In genomic region chr14:11554306-11555041, GRCm38 (mm10) we compare ENCODE assay signal across 9 mouse cellular contexts. TPM values are rescaled to one million over a fixed set of nuclear protein-coding genes. Genes with fewer than 3 reads are reported as not detected.
DNase-seq lines count a peak whose midpoint lies in the region; ATAC-seq and TF ChIP-seq lines count a peak whose summit lies in the region.
"Had no signal": no experiment of that assay in that cellular context is flagged by ENCODE, and none has a peak within 500 bp of the region (broad histone marks: within the 10 kb centered on the region; RNA-seq: fewer than 3 reads in every experiment).

No protein-coding gene starts in this region.

- peak overlapping the region; percentile 96 for H3K4me2 ChIP-seq in forebrain, embryonic 14.5 days (ENCODE audit: low read length)
- peak overlapping the region; percentile 97 for H3K4me2 ChIP-seq in heart, embryonic 16.5 days (ENCODE audit: low read depth, low read length)
- peak overlapping the region; percentile 60 for H3K4me2 ChIP-seq in liver, embryonic 14.5 days (ENCODE audit: low read depth)
- H3K4me2 ChIP-seq in neural tube, embryonic 15.5 days = peak overlapping the region; percentile 61

- peaks cover 11% of the 10 kb centered on the region; the same call in 1 of the 2 replicates for H3K4me1 ChIP-seq in forebrain, embryonic 14.5 days (ENCODE audit: control insufficient read depth, insufficient read depth, low read length)
- H3K4me1 ChIP-seq in heart, embryonic 16.5 days (ENCODE audit: control insufficient read depth, insufficient read depth, low read length) = peaks cover 15% of the 10 kb centered on the region
- no peaks in the 10 kb centered on the region for H3K4me1 ChIP-seq in liver, embryonic 14.5 days (replicated peaks; ENCODE audit: control insufficient read depth in 2 of 2, insufficient read depth in 2 of 2, low read length in 1 of 2)
- H3K4me1 ChIP-seq in neural tube, embryonic 15.5 days = peaks cover 32% of the 10 kb centered on the region

- no peaks in the 10 kb centered on the region for H3K9me3 ChIP-seq in forebrain, embryonic 14.5 days (replicated peaks; ENCODE audit: control insufficient read depth, low read length)
- no peaks in the 10 kb centered on the region for H3K9me3 ChIP-seq in heart, embryonic 16.5 days (replicated peaks; ENCODE audit: control insufficient read depth, low read length)
- H3K9me3 ChIP-seq in liver, embryonic 14.5 days (ENCODE audit: control insufficient read depth, low read length) = no peaks in the 10 kb centered on the region
- H3K9me3 ChIP-seq in neural tube, embryonic 15.5 days (replicated peaks) = no peaks in the 10 kb centered on the region

- peak; percentile 80 for DNase-seq in 3134 (ENCODE audit: extremely low read depth, insufficient read length, low spot score)
- peak; percentile 67 for DNase-seq in forebrain, embryonic 14.5 days (ENCODE audit: low spot score)
- DNase-seq in kidney, postnatal 36 days = peak; percentile 51 to 77
- no peak for DNase-seq in liver, embryonic 14.5 days (ENCODE audit: low read depth in 3 of 3, low spot score in 3 of 3)

- no peaks in the 10 kb centered on the region for H3K27me3 ChIP-seq in forebrain, embryonic 14.5 days (replicated peaks; ENCODE audit: control insufficient read depth, insufficient read depth, low read length)
- no peaks in the 10 kb centered on the region for H3K27me3 ChIP-seq in heart, embryonic 16.5 days (ENCODE audit: control insufficient read depth, insufficient read depth, low read length)
- H3K27me3 ChIP-seq in liver, embryonic 14.5 days (ENCODE audit: control insufficient read depth, insufficient read depth, low read length) = peaks cover 53% of the 10 kb centered on the region
- H3K27me3 ChIP-seq in neural tube, embryonic 15.5 days (replicated peaks) = no peaks in the 10 kb centered on the region
- H3K27me3 ChIP-seq: CH12.LX had no signal

- H3K36me3 ChIP-seq in forebrain, embryonic 14.5 days (ENCODE audit: control insufficient read depth, insufficient read depth, low read length) = no peaks in the 10 kb centered on the region
- no peaks in the 10 kb centered on the region for H3K36me3 ChIP-seq in heart, embryonic 16.5 days (ENCODE audit: control insufficient read depth, insufficient read depth)
- H3K36me3 ChIP-seq in liver, embryonic 14.5 days (replicated peaks; ENCODE audit: control insufficient read depth, insufficient read depth, low read depth) = no peaks in the 10 kb centered on the region
- no peaks in the 10 kb centered on the region for H3K36me3 ChIP-seq in neural tube, embryonic 15.5 days

- peak overlapping the region; percentile 79 for H3K4me3 ChIP-seq in forebrain, embryonic 14.5 days (ENCODE audit: low read depth, low read length)
- peak overlapping the region; percentile 88 for H3K4me3 ChIP-seq in heart, embryonic 16.5 days (ENCODE audit: low read length)
- peak overlapping the region; percentile 53 to 60 for H3K4me3 ChIP-seq in liver, embryonic 14.5 days (ENCODE audit: insufficient read depth in 1 of 2, low read depth in 2 of 2, low read length in 2 of 2)
- H3K4me3 ChIP-seq in neural tube, embryonic 15.5 days (replicated peaks) = peak overlapping the region; percentile 84

- H3K9ac ChIP-seq in forebrain, embryonic 14.5 days (ENCODE audit: low read length) = peak overlapping the region; percentile 89
- H3K9ac ChIP-seq in heart, embryonic 16.5 days (ENCODE audit: low read length) = peak overlapping the region; percentile 88
- no peak overlapping the region for H3K9ac ChIP-seq in liver, embryonic 14.5 days (replicated peaks)
- H3K9ac ChIP-seq in neural tube, embryonic 15.5 days (replicated peaks) = peak overlapping the region; percentile 82

- H3K27ac ChIP-seq in forebrain, embryonic 14.5 days (ENCODE audit: low read depth, low read length) = peak overlapping the region; percentile 97
- peak overlapping the region; percentile 98 for H3K27ac ChIP-seq in heart, embryonic 16.5 days (ENCODE audit: low read length)
- H3K27ac ChIP-seq in liver, embryonic 14.5 days = no peak overlapping the region
- peak overlapping the region; percentile 97 for H3K27ac ChIP-seq in neural tube, embryonic 15.5 days (replicated peaks)

- ATAC-seq in cerebellum, adult (ENCODE audit: insufficient number of reproducible peaks, low FRiP score, low TSS enrichment) = peak; percentile 23
- ATAC-seq in forebrain, embryonic 14.5 days = peak; percentile 45
- ATAC-seq in heart, embryonic 16.5 days (replicated peaks; ENCODE audit: extremely low read depth, insufficient read depth, low FRiP score) = peak; percentile 46
- no peak for ATAC-seq in liver, embryonic 14.5 days (ENCODE audit: insufficient read depth)
- ATAC-seq in neural tube, embryonic 15.5 days (ENCODE audit: low FRiP score) = peak; percentile 39
- ATAC-seq in megakaryocyte progenitor cell, adult 5-6 weeks (replicated peaks; ENCODE audit: poor library complexity) = no peak

- under 1% methylated on average over 42 of the region's 46 CpGs for WGBS in forebrain, embryonic 14.5 days
- WGBS in heart, embryonic 16.5 days = under 1% methylated on average over 46 of the region's 46 CpGs
- under 1% methylated on average over 46 of the region's 46 CpGs for WGBS in liver, embryonic 14.5 days (ENCODE audit: insufficient replicate concordance)
- under 1% methylated on average over 46 of the region's 46 CpGs for WGBS in neural tube, embryonic 15.5 days

- no peak for TF ChIP-seq CTCF in liver, embryonic 14.5 days (IDR thresholded peaks at IDR 0.05; ENCODE audit: low read depth)

- no peak for TF ChIP-seq EP300 in liver, embryonic 14.5 days (IDR thresholded peaks at IDR 0.05; ENCODE audit: low read depth)

RNA-seq across cellular contexts. Expression of gene Ptprg, which starts 1.1 kb away (rescaled TPM):
- 27.1 and 33.0 TPM in 2 replicates for polyA plus RNA-seq in forebrain, embryonic 14.5 days (2014; fragmentation: Nextera tagmentation; extraction: Ambion mirVana)
- 13.4 and 17.4 TPM in 2 replicates for polyA plus RNA-seq in heart, embryonic 16.5 days (2015; fragmentation: Nextera tagmentation; extraction: Ambion mirVana)
- polyA plus RNA-seq in liver, embryonic 14.5 days (2012; rRNA removed) = 0.69 and 0.75 TPM in 2 replicates
- 0.99 and 1.4 TPM in 2 replicates for polyA plus RNA-seq in liver, embryonic 14.5 days (2014; fragmentation: Nextera tagmentation; extraction: Ambion mirVana)
- 36.2 and 40.4 TPM in 2 replicates for polyA plus RNA-seq in neural tube, embryonic 15.5 days (2015; fragmentation: Nextera tagmentation; extraction: Ambion mirVana)
- total RNA-seq in megakaryocyte progenitor cell, adult 5-6 weeks (2015) = not detected in 2 replicates
- not detected in 2 replicates for total RNA-seq in megakaryocyte progenitor cell, adult 5-6 weeks (2017)

Comparison
In these comparisons a context has a peak if more than half of its experiments do, and no peak if none do; other contexts are left out.
1. DNase-seq: peak in 3134 (single experiment), forebrain, embryonic 14.5 days (single experiment) and kidney, postnatal 36 days (2 of 2); none in liver, embryonic 14.5 days (0 of 3).
2. ATAC-seq: peak in cerebellum, adult (single experiment), forebrain, embryonic 14.5 days (single experiment), heart, embryonic 16.5 days (single experiment) and neural tube, embryonic 15.5 days (single experiment); none in liver, embryonic 14.5 days (single experiment) and megakaryocyte progenitor cell, adult 5-6 weeks (single experiment).
3. Peak in every context shown above with its lines, with median percentiles within 50 percentile points of each other: H3K4me2 ChIP-seq and H3K4me3 ChIP-seq.